Mouse (Mus musculus) adrenal gland, postnatal 4 days (tissue): ENCODE measurements at regions not wholly inside any gene's neighbourhood (a gene's known extent, or its start where the extent isn't known, plus 50 kb on each side); places are given as distances from the start of the nearest gene placed in this dataset.

Source experiments
- DNase-seq, 2 experiments: peaks; one replicate each; pipeline ENCODE4 v3.0.0; 2021 to 2022; ENCODE audit warnings: low spot score in 2 of 2, mixed read lengths in 2 of 2

DNA sequence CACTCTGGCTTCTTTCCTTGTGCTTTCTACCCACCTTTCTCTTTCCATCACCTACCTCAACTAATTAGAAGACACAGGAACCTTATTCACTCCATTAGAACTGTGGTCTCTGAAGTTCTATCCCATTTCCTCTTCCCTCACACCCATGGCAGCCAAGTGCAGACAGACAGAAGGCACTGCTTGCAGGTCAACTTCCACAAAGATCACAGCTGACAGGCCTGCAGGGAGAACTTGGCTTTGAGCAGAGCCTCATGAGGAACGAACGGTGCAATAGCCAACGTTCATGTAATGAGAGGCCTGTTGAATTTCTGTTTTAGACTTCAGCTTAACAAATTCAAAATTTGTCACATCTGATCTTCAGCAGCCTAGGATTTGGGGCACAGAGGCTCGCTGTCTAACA, 217.5 kb upstream of the Ankrd55 start:
- no peak for DNase-seq

- no peak for DNase-seq
Observed at GRCm38 (mm10) chr13:112071209-112071955, 216.9 kb upstream of the Ankrd55 start.

DNA sequence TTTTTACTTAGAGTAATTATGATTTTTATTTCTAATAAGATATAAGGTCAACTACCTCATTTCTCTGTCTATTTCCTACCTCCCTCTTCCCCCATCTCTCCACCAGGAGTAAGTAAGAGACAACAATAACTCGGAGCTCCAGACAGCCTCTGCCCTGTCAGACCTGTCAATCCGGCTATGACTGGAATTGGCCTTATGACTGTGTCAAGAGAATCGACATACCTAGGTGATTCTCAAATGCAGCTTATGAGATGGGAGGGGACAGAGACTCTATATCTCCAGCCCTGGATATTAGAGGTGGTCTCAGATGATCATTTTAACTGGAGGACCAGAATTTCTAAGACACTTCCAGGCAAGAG, 216.3 kb upstream of the Ankrd55 start:
- DNase-seq: no peak

GRCm38 (mm10) chr13:112073519-112074406, 214.5 kb upstream of the Ankrd55 start:
- no peak for DNase-seq

- no peak for DNase-seq
Observed at GRCm38 (mm10) chr13:112075847-112076479, 212.3 kb upstream of the Ankrd55 start.

DNA sequence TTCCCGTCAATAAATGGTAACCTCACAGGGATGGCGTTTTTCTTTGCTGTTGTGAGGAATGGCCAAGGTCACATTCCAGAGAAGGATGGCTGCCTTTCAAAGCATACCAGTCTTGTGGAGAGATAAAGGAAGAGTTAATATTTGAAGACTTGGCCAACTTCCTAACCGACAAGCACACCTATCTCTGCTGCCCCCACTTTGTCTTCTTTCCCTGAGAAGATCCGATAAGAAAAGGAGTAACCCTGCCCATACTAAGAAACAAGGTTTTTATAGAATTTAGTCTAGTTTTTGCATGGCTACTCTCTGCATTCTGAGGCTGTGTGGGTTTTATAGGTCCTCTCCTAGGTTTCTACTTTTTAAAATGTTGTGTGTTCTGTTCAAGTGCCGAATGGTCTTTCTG, 210.2 kb upstream of the Ankrd55 start:
- no peak for DNase-seq

DNA sequence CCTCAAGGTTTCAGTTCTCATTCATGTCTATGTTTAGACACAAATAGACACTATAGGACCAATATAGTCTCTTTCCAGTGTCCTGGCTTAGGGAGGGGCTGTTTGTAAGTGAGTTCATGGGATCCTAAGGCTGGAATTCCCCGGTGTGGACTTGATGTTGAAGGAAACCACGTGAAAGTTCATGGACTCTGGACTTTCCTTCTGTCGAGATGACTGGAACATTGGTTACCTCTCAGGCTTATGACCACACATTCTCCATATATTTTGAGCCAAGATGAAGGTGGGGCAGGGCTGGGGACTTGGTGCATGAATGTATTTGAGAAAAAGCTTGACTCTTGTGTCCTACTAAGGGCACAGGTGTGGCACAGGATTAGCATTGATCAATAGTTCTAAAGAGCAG, 206.3 kb upstream of the Ankrd55 start:
- no peak for DNase-seq

DNA sequence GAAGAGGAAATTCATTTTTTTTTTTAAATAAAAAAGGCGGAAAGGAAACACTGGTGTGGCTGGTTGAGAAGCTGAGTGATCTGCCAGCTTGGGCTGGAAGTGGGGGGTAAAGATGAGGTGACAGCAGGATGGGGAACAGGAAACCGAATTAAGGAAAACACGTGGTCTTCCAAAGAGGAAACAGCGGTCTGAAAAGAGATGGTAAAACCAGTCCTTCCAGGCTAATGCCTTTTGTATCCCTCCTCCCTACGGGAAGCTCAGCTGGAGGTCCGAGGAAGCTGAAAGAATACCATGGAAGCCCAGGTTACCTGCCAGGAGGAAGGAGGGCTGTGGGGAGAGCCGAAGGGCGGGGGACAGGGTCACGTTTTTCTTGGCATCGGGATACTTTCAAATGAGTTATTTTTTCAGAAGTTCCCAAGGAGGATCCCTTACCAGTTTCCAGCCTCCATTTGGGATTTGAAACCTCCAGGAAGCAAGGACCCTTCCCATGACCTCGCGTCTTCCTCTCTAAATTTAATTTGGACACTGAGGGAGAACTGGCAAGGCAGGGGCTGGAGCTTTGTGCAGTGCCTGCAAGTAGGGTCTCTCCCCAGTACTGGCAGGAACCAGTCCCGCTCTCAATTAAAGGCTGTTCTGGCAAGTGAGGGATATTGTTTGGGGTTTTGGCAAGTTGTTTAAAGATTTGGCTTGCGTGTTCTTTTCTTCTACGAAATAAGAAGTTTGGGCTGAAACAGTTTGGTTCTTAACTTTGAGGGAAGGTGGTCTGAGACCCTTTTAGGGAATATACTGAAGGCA, 203.6 kb upstream of the Ankrd55 start:
- no peak for DNase-seq

DNA sequence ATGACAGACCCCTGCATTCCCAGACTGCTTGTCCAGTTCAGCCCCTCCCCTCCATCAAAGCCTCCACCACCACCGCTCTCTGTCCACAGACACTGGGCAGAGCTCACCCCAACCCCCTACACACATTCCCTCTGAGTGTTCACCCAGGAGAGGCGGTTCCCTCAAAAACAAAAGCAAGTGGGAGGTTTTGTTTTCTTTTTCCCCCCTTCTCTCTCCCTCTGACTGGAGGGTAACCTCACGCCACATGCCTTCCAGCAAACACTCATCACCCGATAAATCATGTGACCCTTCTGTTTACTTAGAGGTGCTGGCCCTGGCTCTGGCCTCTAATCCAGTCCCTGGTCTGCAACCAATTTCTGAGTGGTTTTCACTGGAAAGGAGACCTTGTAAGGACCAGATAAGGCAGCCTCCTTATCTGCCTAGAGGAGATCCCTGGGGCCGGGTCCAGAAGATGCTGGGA, 199.9 kb upstream of the Ankrd55 start:
- no peak for DNase-seq

- no peak for DNase-seq
Observed at GRCm38 (mm10) chr13:112090737-112091136, 197.5 kb upstream of the Ankrd55 start.

GRCm38 (mm10) chr13:112095595-112096139, 192.6 kb upstream of the Ankrd55 start:
- DNase-seq: no peak

- no peak for DNase-seq
Observed at GRCm38 (mm10) chr13:112099953-112100591, 188.2 kb upstream of the Ankrd55 start.

DNA sequence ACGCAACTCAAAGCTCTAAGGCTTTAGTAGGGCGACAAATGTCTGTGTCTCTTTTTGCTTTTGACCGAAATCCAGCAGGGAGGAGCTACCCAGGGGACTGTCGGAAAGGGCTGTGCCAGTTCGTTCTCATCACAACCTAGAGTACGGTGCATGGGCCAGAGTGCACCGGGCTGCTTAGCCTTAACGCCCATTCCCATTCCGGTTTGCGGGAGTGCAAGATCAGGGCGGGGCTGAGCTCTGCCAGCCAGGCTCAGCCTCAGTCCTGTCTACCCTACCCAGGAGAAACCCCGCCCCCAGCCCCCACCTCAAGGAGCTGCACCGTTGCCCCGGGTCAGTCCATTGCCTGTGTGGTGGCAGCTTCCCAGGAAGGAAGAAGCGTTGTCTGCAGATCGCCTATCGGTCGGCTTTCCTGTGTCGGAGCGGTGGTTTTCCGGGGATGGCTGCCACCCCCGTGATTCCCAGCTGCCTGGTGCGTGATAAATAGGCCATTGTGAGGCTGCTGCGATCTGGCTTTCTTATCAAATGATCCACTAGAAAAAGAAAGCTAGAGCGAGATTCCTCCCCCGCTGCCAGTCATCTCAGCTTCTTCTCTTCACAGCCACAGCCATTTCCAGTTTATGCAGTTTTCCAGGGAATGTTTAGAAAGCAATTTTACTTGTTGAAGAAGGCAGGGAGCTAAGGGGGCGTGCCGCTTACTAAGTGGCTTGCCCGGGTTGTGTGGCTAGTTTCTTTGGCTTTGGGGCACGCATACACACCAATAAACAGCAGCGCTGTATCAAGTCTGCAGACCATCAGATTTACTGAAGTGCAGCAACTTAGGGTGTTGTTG, 187.4 kb upstream of the Ankrd55 start:
- DNase-seq: peak; percentile 43 to 62

DNA sequence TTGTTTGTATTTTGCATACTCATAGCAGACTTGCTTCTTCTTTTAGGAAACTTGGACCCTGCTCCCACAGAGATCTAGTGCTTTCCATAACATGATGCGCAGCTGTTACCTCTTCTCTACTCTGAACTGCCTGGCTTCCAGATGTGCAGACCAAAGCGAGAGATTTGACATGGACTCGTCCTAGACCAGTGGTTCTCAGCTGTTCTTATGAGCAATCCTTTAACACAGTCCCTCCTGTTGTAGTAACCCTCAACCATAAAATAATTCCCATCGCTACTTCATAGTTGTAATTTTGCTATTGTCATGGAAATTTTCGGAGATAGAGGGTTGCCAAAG, 186.9 kb upstream of the Ankrd55 start:
- DNase-seq: no peak

- DNase-seq: no peak
Observed at GRCm38 (mm10) chr13:112105953-112106352, 182.3 kb upstream of the Ankrd55 start.

DNA sequence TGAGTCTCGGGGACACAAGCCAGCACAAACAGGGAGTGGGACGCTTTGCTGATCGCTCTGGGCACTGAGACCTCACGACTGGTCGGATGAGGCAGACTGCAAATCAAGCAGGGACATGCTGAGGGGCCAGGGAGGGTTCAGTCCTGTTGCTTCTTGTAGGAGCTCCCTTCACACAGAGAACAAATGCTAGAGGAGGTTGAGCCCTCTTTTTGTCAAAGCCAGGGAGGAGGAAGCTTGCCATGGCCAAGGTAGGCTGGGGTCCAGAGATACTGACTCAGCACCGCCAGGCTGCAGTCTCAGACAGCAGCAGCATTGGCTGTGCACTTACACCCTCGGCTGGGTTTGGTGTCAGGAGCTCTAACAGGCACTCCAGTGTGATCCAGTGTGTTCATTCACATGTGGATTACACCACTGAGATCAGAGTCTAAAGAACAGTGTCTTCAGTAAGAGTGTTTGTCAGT, 173.5 kb upstream of the Ankrd55 start:
- DNase-seq: no peak

- no peak for DNase-seq
Observed at GRCm38 (mm10) chr13:112116101-112116726, 172.0 kb upstream of the Ankrd55 start.

- no peak for DNase-seq
Observed at GRCm38 (mm10) chr13:112118564-112118963, 169.7 kb upstream of the Ankrd55 start.

DNA sequence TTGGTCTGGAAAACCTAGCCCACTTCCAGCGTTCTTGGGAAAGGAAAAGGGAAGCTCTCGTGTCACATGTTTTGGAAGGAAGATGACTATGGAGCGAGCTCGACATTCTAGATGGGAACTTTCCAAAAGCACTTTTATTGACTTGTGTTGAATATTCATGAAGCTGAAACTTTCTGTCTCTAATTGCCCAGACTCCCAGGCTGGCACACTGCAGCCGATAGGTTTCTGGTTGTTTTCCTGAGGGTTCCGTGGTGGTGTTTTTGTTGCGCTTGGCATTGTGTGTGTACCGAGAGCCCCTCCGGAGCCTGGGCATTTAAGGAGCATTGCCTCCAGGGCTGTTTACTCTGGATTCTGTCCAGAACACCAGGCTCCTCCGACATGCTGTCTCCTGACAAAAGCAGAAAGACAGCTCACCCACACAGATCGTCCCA, 168.6 kb upstream of the Ankrd55 start:
- DNase-seq: no peak
